Mouse (Mus musculus) megakaryocyte, embryonic 14.5 days (primary cell): ENCODE results near the gene Rnf103. TPM values are rescaled to one million over a fixed set of nuclear protein-coding genes. Genes with fewer than 3 reads are reported as not detected.
A peak's percentile ranks its signal among the peaks of the same experiment; 100 is the strongest.
"Not testable (repeated sequence)": the region's sequence is repeated elsewhere in the genome, so short reads cannot be mapped to it uniquely, and the experiment has no call there.

Experiments
- H3K27me3 ChIP-seq: replicated peaks from 2 replicates; pipeline ENCODE3; 2012; ENCODE audit warnings: inconsistent platforms
- H3K36me3 ChIP-seq: replicated peaks from 2 replicates; pipeline ENCODE3; 2012; ENCODE audit warnings: low read length, inconsistent platforms, mixed read lengths
- H3K4me1 ChIP-seq: 2 replicates; pipeline ENCODE4 v1.6.1; 2012; ENCODE audit warnings: inconsistent platforms
- H3K4me3 ChIP-seq: replicated peaks from 2 replicates; pipeline ENCODE3; 2012; ENCODE audit warnings: moderate library complexity, mild to moderate bottlenecking, inconsistent platforms
- H3K9me3 ChIP-seq: 2 replicates; pipeline ENCODE4 v1.6.1; 2012; ENCODE audit warnings: inconsistent platforms
- FLI1 ChIP-seq: IDR thresholded peaks from 2 replicates; pipeline ENCODE4 v1.6.1; 2012; ENCODE audit warnings: low read length, inconsistent platforms, mixed read lengths
- GATA1 ChIP-seq: IDR thresholded peaks from 3 replicates; pipeline ENCODE4 v1.6.1; 2012; ENCODE audit warnings: mixed read lengths, low read length, inconsistent platforms, borderline replicate concordance
- polyA plus RNA-seq: library from polyadenylated mRNA; stranded (reverse); fragments of >175 nt; gene quantifications from 2 replicates; pipeline ENCODE4 v1.2.3, GENCODE M21; 2012; ENCODE audit warnings: low replicate concordance; ENCODE audit not compliant: insufficient read depth

Gene Rnf103
- polyA plus RNA-seq: 7.3 and 27.6 TPM in 2 replicates

- TF ChIP-seq GATA1 (no peak), FLI1 (no peak)
- Histone ChIP-seq H3K27me3 (no peaks in the 10 kb centered on the region), H3K36me3 (peaks cover 20% of the 10 kb centered on the region), H3K9me3 (0 out of 2 replicates have a peak, but pooled peaks cover 3% of the 10 kb centered on the region), H3K4me3 (peak within 1 kb of the TSS; percentile 99), H3K4me1 (peaks cover 19% of the 10 kb centered on the region)
Measured at GRCm38 (mm10) chr6:71493675-71494340, at the start of gene Rnf103. Gene Rnf103, plus strand, starts transcription at chr6:71493894.

GRCm38 (mm10) chr6:71444756-71445155 is 48.9 kb upstream of the Rnf103 start:
- H3K4me1 ChIP-seq: peaks cover 32% of the 10 kb centered on the region
- H3K4me3 ChIP-seq: no peak overlapping the region
- H3K9me3 ChIP-seq: peaks cover 4% of the 10 kb centered on the region; the same call in 1 of the 2 replicates
- no peak for TF ChIP-seq FLI1
- TF ChIP-seq GATA1: no peak
- no peaks in the 10 kb centered on the region for H3K36me3 ChIP-seq
- no peaks in the 10 kb centered on the region for H3K27me3 ChIP-seq

- no peak overlapping the region for H3K4me3 ChIP-seq
- no peaks in the 10 kb centered on the region for H3K27me3 ChIP-seq
- TF ChIP-seq GATA1 (no peak), FLI1 (no peak)
Measured at GRCm38 (mm10) chr6:71445560-71445959, 48.1 kb upstream of the Rnf103 start.

GRCm38 (mm10) chr6:71452792-71453191 is 40.9 kb upstream of the Rnf103 start:
- H3K4me1 ChIP-seq: peaks cover 16% of the 10 kb centered on the region
- no peak overlapping the region for H3K4me3 ChIP-seq
- H3K27me3 ChIP-seq: peaks cover 4% of the 10 kb centered on the region
- TF ChIP-seq GATA1 (no peak), FLI1 (no peak)
- H3K9me3 ChIP-seq: no peaks in the 10 kb centered on the region; the same call in 1 of the 2 replicates
- no peaks in the 10 kb centered on the region for H3K36me3 ChIP-seq

More at GRCm38 (mm10) chr6:71445560-71445959, 48.1 kb upstream of the Rnf103 start:
- Histone ChIP-seq H3K36me3 (no peaks in the 10 kb centered on the region), H3K9me3 (peaks cover 4% of the 10 kb centered on the region; the same call in 1 of the 2 replicates), H3K4me1 (peaks cover 32% of the 10 kb centered on the region)

DNA sequence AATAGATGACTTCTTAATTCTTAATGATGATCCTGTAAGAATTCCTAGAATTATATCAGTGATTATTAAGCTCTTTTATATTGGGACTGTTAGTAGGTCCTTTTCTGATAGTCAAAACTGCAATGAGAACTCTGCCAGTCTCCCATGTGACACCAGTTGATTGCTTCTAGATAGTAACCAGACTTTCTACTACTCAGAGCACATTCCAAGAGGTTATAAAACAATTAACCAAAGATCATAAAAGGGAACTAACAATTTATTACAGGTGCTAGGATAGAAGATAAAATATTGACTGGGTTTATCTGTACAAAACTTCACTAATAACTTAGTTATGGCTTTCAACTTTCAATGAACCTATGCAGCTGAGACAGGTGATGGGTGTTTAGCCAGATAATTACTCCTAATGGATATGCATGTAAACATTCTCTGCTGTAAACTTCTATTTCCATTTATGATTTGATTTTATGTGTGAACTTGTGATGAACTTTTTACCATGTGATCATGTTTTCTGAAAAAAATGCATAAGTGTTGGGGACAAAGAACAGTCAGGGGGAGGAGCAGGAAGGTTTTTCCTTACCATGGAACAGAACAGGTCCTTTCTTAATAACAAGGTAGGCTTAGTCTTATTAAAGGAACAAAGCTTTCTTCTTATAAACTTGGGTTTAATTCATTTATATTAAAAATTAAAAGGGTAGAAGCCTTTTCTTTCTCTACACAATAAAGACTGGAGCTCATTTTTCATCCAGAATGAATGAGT is 39.5 kb upstream of the Rnf103 start:
- H3K4me1 ChIP-seq: peaks cover 27% of the 10 kb centered on the region
- H3K4me3 ChIP-seq, H3K27me3 ChIP-seq, H3K9me3 ChIP-seq, H3K36me3 ChIP-seq: not testable (repeated sequence)

- TF ChIP-seq FLI1 (no peak), GATA1 (no peak)
- Histone ChIP-seq H3K36me3 (no peaks in the 10 kb centered on the region), H3K27me3 (peaks cover 4% of the 10 kb centered on the region), H3K4me1 (peaks cover 30% of the 10 kb centered on the region), H3K4me3 (peak overlapping the region; percentile 60), H3K9me3 (peaks cover 4% of the 10 kb centered on the region)
Measured at GRCm38 (mm10) chr6:71457956-71458608, 35.6 kb upstream of the Rnf103 start.

DNA sequence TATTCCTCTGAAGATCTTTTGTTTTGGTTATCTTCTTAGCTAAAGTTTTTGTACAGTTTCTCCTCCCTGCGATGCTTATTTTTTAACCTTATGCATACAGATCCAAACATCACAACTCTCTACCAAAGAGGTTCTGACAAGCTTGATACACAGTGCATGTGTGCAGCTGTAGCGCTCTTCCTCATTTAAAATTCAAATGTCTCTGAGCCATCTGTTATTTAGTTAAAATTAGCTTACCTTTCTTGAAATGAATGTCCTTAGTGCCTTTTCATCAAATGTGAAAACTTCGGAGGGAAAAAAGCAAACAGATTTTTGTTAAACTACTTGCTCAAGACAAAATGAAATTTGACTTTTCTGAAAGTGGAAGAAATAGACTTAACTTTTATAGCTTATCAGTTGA is 28.5 kb upstream of the Rnf103 start:
- no peak for TF ChIP-seq FLI1
- TF ChIP-seq GATA1: no peak

DNA sequence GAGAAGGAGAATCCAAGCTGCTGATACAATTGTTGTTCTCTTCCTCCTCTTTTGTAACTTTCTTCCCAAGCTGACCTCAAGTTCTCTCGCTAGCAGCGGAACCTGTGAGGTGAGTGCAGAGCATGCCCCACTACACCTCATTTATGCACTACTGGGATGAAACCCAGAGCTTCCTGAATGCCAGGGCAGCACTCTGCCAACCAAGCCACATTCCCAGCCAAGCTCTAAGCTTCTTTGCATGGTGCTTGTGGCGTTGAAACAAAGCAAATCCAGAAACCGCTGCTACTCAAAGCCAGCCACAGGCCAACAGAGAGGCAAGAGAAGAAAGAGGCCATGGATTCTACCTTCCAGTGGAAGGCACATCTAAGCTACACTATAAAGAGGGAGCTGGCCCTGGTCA is 25.9 kb upstream of the Rnf103 start:
- Histone ChIP-seq H3K4me3 (no peak overlapping the region), H3K9me3 (peaks cover 10% of the 10 kb centered on the region), H3K4me1 (peaks cover 20% of the 10 kb centered on the region), H3K36me3 (peaks cover 3% of the 10 kb centered on the region), H3K27me3 (no peaks in the 10 kb centered on the region)
- TF ChIP-seq GATA1: no peak
- no peak for TF ChIP-seq FLI1

More for the DNA sequence above, 28.5 kb upstream of the Rnf103 start:
- Histone ChIP-seq H3K4me1 (peaks cover 17% of the 10 kb centered on the region), H3K36me3 (no peaks in the 10 kb centered on the region), H3K9me3 (peaks cover 4% of the 10 kb centered on the region), H3K4me3 (no peak overlapping the region), H3K27me3 (peaks cover 4% of the 10 kb centered on the region)

- peaks cover 31% of the 10 kb centered on the region for H3K4me1 ChIP-seq
- peaks cover 3% of the 10 kb centered on the region for H3K36me3 ChIP-seq
- TF ChIP-seq GATA1 (no peak), FLI1 (no peak)
- peaks cover 7% of the 10 kb centered on the region for H3K9me3 ChIP-seq
- H3K4me3 ChIP-seq: no peak overlapping the region
- H3K27me3 ChIP-seq: no peaks in the 10 kb centered on the region
Measured at GRCm38 (mm10) chr6:71469291-71469690, 24.4 kb upstream of the Rnf103 start.
